Mouse (Mus musculus): Measurements from ENCODE around the gene Gfer.
A peak's percentile ranks its signal among the peaks of the same experiment; 100 is the strongest.

The Gfer gene

DNA sequence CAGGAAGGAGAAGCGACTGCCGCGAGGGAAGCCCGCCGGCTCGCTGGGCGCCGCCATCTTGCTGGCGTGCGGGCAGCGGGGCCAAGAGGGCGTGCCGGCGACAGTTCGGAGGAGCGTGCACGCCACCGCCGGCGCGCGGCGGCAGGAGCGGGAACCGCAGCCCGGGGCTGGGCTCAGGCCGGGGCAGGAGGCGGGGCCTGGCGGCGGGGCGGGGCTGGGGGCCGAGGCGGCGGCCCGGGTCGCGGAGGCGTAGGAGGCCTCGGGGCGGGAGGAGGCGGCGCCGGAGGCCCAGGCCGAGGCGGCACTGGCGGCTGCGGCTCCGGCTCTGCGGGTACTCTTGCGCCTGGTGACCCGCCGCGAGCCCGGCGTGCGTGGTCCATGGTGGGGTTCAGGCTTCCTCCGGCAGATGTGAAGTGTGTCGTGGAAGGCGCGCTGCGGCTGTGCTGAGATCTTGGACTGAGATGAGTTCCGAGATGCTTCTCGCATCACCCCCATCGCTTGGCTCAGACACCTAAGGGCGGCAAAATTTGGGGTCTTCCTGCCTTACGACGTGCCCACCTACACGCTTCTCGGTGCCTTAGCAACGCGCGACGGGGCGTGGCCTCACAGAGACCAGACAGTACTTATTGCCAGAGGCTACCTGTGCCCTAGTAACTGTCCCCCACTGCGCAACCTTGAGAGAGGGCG, at the start of gene Gfer, which contains the start of gene Noxo1:
TSS of gene Gfer (minus strand) at position 146 of the 687 bp plus-strand sequence.
TSS of gene Noxo1 (plus strand) at position 224 of the 687 bp plus-strand sequence.
- DNase-seq (ENCODE audit: low read depth, low spot score) = peak; percentile 94

DNA sequence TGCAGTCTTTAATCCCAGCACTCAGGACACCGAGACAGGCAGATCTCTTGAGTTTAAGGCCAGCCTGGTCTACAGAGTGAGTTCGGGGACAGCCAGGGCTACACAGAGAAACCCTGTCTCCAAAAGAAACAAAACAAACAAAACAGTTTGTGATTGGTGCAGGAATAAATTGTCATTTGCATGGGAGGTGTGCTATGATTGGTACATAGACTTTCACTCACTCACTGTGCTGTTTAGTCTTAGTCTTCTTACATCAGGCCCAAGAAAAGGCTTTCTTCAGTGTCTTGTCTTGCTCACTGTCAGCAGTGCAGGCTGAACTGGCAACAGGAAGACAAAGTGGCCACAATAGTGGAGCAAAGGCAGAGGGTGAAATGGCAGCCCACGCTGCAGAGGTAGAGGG, 48.4 kb upstream of the Gfer start:
- DNase-seq (ENCODE audit: low read depth, low spot score) = no peak

DNA sequence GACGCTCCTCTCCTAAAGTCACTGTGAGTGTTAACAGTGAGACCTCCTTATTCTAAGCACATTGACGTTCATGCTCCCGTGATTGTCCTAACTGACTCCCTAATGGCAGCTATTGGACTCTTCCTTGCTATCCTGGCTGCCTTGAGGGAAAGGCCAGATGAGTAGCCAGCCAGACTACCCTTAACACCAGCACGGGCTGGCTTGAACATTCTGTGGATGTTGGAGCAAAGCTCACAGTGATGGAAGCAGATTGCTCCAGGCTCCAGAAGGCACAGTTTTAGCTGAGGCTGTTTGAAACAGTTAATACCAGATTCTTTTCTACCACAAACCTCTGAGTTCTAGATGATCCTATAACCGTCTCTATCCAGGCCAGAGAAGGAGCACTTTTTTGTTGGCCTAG, 47.9 kb upstream of the Gfer start:
- DNase-seq (ENCODE audit: low read depth, low spot score) = no peak

DNA sequence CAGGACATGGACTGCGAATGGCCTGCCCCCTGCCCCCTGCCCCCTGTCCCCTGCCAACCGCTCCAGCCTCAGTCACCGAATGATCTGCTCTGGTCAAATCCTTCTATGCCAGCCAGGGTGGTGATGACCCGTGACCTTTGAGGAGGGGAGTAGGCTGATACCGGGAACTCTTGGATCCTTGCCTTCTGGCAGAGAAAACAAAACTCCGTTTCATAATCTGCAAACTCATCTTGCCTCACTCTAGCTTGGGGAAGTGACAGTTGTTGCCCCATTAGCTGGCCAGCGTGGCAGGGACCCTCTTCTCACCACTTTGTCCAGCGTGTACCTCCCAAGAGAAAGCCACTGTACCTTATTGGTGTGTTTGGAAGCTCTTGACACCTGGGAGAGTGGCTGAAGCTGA, 46.4 kb upstream of the Gfer start:
- DNase-seq (ENCODE audit: low read depth, low spot score) = peak; percentile 81

DNA sequence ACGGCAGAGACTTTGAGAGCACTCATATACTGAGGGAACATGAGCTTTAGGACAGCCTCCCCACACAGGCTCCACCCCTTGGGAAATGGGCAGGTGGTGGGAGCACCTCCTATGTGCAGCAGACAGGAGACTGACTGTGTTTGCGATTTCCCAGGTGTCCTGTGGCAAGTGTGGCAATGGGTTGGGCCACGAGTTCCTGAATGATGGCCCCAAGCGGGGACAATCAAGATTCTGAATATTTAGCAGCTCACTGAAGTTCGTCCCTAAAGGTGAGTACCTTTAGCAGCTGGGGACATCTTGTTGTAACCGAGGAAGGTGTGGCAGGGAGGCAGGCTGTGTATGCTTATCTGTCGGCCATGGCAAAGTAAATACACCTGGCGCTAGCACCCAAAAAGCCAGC, 44.0 kb upstream of the Gfer start:
- DNase-seq (ENCODE audit: low read depth, low spot score) = no peak

DNA sequence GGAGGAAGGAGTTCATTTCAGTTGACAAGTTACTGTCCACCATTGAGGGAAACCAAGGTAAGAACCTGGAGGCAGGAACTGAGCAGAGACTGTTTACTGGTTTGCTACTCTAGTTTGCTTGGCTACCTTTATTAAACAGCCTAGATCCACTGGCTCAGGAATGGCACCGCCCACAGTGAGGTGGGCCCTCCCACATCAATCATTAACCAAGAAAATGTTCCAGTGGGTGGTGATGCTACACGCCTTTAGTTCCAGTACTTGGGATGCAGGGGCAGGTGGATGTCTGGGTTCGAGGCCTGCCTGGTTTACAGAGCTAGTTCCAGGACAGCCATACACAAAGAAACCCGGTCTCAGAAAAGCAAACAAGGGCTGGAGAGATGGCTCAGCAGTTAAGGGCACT, 42.3 kb upstream of the Gfer start:
- no peak for DNase-seq (ENCODE audit: low read depth, low spot score)

DNA sequence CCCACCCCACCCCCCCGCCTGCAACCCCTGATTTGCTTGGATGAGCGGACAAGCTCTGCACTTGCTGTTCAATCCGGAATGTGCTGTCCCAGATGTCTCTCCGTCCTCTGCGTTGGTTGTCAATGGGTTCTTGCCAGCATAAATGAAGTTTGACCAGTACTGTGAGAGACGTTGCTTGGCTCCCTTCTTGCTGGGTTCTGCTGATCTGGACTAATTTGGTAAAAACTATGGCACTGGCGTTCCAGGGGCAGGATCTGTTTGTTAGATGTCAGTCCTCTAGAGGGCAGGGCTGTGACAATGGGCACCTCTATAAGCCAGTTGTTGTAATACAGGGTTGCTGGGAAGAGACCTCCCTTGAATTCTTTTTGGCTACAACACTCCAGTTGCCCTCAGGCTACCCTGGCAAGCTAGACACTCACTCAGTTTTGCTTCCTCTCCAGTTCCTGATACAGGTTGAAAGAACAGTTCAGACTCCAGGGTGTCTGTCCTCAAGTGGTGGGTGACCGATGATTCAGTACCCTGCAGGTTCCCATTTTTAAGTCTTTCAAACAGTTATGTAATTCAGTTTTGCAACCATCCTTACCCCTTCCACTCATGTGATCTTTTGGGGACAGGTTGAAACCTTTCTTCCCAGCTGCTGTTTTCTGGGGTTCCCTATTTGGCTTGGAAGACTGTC, 41.3 kb upstream of the Gfer start:
- DNase-seq (ENCODE audit: low read depth, low spot score) = no peak

DNA sequence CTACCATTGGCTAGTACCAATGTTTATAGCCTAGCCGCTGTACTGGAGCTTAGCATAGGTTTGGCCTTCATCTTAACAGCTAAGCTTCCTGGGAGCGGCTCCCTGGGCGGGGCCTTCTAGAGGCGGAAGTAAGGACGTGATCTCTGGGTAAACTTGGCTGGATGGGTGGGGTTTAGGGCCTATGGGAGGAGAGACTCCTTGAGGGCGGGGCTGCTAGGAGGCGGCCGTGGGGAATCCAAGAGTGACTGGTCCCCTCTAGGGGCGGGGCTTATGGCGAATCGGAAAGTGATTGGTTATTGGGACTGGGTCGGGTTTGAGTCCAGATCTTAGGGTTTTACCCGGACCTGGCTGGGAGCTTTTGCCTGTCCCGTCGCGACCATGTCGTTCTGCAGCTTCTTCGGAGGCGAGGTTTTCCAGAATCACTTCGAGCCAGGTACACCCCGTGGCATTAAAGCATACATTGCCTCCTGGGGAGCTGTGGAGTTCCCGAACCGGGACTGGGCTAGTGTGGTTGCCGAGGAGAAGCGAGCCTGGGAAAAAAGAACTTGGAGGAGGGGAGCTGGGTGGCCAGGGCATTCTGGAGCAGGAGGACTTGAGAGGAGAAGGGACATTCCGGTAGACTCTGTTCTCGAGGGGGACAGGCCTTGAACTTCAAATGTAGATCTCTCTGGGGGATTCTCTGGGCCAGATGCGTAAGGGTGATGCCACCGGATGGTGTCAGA, 40.5 kb upstream of the Gfer start, which contains the start of gene Msrb1:
TSS of gene Msrb1 (plus strand) at position 313 of the 722 bp plus-strand sequence.
- DNase-seq (ENCODE audit: low read depth, low spot score) = peak; percentile 99

DNA sequence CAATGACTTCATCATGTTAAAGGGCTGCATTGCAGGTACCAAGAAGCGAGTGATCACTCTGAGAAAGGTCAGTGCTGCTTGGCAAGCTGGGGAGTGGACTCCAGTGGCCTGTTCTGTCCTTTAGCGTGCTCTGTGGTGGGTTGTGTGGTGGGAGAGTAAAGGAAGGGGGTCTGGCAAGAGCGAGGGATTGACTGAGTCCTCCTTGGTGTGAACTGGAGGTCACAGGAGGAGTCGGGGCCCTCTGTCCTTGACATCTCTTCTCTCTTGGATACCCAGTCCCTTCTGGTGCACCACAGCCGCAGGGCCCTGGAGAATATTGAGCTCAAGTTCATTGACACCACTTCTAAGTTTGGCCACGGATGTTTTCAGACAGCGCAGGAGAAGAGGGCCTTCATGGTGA, 39.5 kb upstream of the Gfer start:
- DNase-seq (ENCODE audit: low read depth, low spot score) = no peak

DNA sequence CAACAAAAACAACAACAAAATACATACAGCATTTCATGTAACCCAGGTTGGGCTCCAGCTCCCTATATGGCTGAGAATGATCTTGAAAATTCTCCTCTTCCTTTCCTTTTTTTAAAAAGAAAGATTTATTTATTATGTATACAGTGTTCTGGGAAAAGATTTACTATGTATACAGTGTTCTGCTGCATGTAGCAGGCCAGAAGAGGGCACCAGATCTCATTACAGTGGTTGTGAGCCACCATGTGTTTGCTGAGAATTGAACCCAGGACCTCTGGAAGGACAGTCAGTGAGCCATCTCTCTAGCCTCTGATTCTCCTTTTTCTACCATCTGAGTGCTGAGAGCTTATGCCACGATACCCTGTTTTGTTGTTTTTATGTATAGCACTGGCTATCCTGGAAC, 38.6 kb upstream of the Gfer start:
- no peak for DNase-seq (ENCODE audit: low read depth, low spot score)

DNA sequence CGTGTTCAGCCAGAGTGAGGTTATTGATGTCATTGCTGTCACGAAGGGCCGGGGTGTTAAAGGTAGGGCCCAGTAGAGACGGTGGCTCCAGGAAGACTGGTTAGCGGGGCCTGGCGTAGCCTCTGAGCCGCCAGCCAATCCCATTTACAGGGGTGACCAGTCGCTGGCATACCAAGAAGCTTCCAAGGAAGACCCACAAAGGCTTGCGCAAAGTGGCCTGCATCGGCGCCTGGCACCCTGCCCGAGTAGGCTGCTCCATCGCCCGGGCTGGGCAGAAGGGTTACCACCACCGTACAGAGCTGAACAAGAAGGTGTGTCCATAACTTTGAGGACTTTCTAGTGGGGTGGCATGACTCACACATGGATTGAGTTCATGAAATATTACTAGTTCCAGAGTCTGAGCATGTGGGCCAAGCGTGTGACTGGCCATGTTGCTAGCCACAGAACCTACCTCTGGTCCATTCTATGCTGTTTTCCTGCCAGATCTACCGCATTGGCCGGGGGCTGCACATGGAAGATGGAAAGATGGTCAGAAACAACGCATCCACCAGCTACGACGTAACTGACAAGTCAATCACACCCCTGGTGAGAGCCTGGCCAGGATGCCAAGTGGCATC, 37.6 kb upstream of the Gfer start:
- DNase-seq (ENCODE audit: low read depth, low spot score) = no peak

DNA sequence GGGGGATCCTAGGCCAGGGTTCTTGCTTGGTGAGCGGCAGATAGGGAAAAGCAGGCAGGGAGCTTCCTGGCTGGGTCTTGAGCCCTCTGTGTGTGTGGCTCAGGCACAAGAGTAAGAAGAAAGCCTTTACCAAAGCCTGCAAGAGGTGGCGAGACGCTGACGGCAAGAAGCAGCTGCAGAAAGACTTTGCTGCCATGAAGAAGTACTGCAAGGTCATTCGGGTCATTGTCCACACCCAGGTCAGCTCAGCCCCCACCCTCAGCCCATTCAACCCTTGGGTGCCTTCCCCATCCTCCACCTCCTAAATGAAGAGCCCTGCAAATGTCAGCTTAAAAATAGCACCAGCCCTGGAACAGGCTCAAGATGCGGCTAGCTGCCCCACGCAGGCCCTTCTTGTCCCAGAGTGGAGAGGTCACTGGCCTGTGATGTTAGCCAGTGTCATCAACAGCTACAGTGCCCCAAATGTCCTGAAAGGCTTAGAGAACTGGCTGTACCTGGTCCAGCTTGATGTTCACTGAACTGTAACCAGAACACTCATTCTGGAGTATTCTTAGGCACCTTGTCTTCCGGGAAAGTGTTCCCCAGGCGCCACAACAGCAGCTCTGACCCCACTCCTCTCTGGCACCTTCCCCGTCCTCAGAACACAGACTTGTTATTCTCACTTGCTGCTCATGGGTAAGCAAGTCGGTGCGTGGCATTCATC, 36.4 kb upstream of the Gfer start:
- no peak for DNase-seq (ENCODE audit: low read depth, low spot score)

DNA sequence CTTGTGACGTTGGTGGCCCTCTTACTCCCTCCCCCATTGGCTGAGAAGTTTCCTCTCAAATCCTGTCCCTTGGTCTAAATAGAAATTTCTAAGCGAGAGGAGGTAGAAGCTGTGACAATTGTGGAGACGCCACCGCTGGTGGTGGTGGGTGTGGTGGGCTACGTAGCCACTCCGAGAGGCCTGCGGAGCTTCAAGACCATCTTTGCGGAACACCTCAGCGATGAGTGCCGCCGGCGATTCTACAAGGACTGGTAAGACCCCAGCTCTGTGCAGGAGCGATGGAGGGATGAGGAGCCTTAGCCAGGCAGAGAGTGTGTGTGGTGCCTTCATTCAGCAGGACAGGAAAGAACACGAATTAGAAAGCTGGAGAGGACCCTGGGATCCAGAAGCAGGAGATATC, 34.8 kb upstream of the Gfer start:
- no peak for DNase-seq (ENCODE audit: low read depth, low spot score)

DNA sequence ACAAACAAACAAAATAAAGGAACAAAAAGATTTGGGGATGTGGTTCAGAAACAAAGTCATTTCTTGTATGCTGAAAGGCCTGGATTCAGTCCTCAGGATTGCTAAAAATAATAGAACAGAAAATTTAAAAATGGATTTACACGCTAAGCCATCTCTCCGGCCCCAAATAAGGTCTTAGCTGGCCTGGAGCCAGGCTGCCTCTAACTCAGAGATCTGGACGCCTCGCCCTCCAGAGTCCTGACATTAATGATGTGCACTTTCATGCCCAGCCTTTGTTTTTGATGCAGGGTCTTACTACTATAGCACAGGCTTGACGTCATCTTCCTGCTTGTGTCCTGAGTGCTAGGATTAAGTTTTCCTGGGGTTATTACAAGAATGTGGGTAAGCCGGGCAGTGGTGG, 33.1 kb upstream of the Gfer start:
- DNase-seq (ENCODE audit: low read depth, low spot score) = no peak

DNA sequence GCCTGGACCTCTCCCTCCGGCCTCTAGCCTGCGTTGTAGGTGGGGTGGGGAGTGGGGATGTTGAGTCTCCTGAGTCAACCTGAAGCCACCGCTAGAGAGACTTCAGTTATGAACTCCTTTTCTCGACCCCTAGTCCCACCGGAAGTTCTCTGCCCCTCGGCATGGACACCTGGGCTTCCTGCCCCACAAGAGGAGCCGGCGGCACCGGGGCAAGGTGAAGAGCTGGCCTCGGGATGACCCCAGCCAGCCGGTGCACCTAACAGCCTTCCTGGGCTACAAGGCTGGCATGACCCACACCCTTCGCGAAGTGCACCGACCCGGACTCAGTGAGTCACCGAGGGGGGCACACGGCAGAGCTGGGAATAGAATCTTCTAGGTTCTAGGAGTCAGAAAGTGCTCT, 32.2 kb upstream of the Gfer start:
- DNase-seq (ENCODE audit: low read depth, low spot score) = no peak

DNA sequence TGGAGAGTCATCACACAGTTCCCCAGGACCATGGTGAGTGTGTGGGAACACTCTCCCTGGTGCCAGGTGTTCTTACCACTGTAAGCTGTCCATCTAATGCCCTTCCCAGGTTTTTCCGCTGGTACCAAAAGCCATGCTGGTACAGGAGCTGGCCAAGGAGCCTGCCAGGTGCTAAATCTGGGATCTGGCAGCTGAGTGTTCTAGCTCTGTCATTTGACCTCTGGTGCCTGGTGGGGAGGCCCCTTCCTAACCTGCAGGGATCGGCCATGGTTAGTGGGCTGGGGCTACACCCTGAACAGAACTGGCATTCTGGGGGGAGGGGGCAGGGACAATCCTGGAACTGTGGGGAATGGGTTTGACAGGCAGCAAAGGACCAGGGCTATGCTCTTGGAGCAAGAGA, 31.7 kb upstream of the Gfer start, which contains the start of gene Rpl3l:
TSS of gene Rpl3l (plus strand) at position 203 of the 400 bp plus-strand sequence.
- DNase-seq (ENCODE audit: low read depth, low spot score) = no peak

DNA sequence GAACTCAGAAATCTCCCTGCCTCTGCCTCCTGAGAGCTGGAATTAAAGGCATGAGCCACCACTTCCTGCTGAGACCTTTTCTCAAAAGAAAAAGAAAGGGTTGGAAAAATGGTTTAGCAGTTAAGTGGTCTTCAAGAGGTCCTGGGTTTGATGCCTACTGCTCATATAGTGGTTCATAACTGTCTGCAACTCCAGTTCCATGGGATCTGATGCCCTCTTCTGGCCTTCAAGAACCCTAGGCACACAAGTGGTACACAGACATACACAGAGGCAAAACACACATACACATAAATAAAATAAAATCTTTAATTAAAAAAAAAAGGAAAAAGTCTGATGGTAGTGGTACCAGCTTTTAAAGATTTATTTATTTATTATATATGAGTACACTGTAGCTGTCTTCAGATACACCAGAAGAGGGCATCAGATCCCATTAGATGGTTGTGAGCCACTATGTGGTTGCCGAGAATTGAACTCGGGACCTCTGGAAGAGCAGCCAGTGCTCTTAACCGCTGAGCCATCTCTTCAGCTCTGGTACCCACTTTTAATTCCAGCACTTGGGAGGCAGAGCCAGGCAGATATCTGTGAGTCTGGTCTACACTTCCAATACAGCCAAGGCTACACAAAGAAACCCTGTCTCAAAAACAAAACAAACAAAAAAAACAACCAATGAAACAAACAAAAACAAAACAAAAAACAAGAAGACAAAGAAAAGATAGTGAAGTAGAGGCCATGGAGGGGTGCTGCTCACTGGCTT, 29.9 kb upstream of the Gfer start:
- no peak for DNase-seq (ENCODE audit: low read depth, low spot score)

DNA sequence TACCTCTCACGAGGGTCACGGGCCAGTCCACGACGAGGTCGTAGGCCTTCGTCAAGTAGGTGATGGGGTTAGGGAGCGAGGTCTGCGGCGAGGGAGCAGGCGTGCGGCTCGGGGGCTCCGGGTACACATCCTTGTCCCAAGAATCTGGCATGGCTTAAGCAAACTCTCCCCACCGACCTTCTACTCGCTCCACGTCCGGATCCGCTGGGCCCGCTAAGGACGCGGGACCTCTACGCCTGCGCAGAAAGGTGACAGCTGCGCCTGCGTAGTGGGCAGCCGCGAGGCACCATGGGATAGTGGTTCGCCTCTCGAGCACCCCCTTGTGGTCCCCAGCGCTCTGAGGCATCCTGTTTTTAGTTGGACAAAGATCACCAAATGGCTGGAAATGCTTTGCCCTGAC, 28.2 kb upstream of the Gfer start, which contains the start of gene Ndufb10:
TSS of gene Ndufb10 (minus strand) at position 295 of the 400 bp plus-strand sequence.
- peak; percentile 96 for DNase-seq (ENCODE audit: low read depth, low spot score)

DNA sequence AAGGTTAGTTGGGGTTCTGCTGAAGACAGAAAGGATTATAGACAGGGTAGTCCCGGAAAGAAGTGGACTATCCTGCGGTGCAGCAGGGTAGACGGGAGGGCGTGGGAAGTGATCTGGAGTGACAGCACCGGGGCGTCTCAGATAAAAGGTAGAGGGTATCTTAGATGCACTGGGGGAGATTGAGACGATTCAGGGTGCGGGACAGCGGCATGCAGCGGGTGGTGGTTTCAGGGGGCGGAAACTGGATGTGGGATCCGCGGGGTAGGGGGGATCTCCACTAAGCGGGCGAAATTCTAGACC, 27.9 kb upstream of the Gfer start:
- no peak for DNase-seq (ENCODE audit: low read depth, low spot score)

DNA sequence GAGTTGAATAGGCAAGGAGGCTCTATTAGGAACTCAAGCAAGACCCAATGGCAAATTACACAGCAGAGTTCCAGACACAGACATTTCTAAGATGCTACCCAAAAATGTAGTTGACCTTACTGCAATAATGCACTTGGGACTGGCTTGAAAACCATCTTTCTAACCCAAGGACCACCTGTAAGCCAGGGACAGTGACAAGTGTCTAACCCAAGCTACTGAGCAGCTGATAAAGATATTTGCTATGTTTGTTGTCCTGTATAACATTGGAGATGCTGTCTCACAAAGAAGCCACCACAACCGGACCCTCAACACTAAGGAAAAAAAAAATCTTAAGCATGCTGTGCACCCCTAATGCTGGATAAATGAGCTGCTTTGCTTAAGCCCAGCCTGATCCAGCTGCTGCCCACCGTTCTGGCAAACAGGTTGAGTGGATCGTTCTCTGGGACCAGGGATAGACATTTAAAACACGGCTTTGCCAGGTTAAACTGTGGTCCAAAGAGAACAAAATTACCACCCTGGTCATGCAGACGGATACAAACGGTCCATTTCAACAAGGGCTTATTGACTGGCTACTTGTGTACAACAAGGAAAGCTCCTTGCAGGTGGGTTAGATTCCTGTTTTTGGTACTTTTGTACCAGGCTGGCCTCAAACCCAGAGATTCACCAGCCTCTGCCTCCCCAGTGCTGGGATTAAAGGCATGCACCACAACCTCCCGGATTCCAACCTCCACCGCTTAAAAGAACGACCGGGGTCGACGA, 27.3 kb upstream of the Gfer start:
- DNase-seq (ENCODE audit: low read depth, low spot score) = no peak

Data from brain, adult 2 months (tissue).